Mouse (Mus musculus) urinary bladder, postnatal 36 days (tissue): ENCODE data around the gene Vmn1r30.

Experiments
- DNase-seq, 2 experiments: peaks; one replicate each; pipeline ENCODE4 v3.0.0; 2022; ENCODE audit warnings: low spot score in 2 of 2, mixed read lengths in 1 of 2

The Vmn1r30 gene

DNA sequence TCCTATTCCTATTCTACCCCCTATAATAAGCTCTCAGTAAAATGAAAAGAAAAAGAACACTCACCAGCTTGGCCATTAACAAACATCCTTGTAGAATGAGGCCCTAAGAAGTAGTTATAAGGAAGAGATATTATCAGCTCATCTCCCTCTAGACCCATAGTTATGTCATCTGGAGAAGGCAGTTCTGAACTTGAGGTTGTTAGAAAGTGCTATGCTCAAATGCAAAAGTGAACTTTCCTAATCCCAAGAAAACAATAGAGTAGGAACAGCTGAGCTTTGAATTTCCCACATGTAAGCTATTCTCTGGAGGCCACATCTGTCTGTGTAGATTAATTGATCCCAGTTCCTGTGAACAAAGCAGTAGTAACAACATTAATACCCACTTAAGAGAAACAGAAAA is at the start of gene Vmn1r30:
Gene Vmn1r30 (minus strand): TSS at position 101 of the 400 bp plus-strand sequence.
- no peak for DNase-seq

DNA sequence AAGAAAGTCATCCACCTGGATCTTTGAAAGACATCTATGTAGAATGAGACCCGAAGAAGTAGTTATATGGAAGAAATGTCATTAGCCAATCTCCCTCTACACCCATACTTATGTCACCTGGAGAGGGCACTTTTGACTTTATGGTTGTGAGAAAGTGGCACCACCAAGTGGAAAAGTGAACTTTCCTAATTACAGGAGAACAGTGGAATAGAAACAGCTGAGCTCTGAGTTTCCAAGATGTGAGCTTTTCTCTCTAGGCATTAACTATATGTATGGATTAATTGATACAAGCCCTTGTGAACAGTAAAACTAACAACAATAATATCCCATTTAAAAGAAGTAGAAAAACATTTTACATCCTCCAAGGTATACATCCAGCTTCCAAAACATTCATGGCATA is 32.0 kb upstream of the Vmn1r30 start, which contains the start of gene Vmn1r31:
Gene Vmn1r31 (minus strand): TSS at position 101 of the 400 bp plus-strand sequence.
- DNase-seq = no peak
